Comparison of ENCODE assay signal across 19 mouse cellular contexts in genomic region chr6:50366319-50366718, GRCm38 (mm10).
DNase-seq lines count a peak whose midpoint lies in the region; ATAC-seq and TF ChIP-seq lines count a peak whose summit lies in the region.
"Had no signal": no experiment of that assay in that cellular context is flagged by ENCODE, and none has a peak within 500 bp of the region (broad histone marks: within the 10 kb centered on the region; RNA-seq: fewer than 3 reads in every experiment).

No protein-coding gene starts in this region.

- no peaks in the 10 kb centered on the region for H3K27me3 ChIP-seq in heart, embryonic 16.5 days (ENCODE audit: control insufficient read depth, insufficient read depth, low read length)
- no peaks in the 10 kb centered on the region for H3K27me3 ChIP-seq in kidney, embryonic 15.5 days
- H3K27me3 ChIP-seq: CH12.LX; embryonic facial prominence, embryonic 13.5 days; hindbrain, embryonic 13.5 days; liver, embryonic 12.5 days had no signal

- no peak for DNase-seq in gastrocnemius, adult 2 months
- no peak for DNase-seq in gastrocnemius, adult 18-20 months (ENCODE audit: low spot score)
- DNase-seq in heart, adult 8-10 months (ENCODE audit: low spot score): no peak
- peak; percentile 92 for DNase-seq in cerebellum, adult 11-12 months
- DNase-seq in cerebellum, postnatal 25 days: peak; percentile 86 to 89
- DNase-seq in thymus, postnatal 36 days: no peak
- DNase-seq: adrenal gland, adult 2 months; gastrocnemius, postnatal 36 days; kidney, adult 9 months; left cerebral cortex, postnatal 4 days; lung, embryonic 14.5 days; lung, postnatal 4 days had no signal

- 0 out of 2 replicates have a peak overlapping the region, but pooled peaks have one; percentile 28 for H3K9ac ChIP-seq in heart, embryonic 16.5 days (ENCODE audit: low read length)
- H3K9ac ChIP-seq in kidney, embryonic 15.5 days: no peak overlapping the region
- H3K9ac ChIP-seq: embryonic facial prominence, embryonic 13.5 days; hindbrain, embryonic 13.5 days; liver, embryonic 12.5 days; lung, embryonic 14.5 days had no signal

- no peak overlapping the region for H3K4me2 ChIP-seq in heart, embryonic 16.5 days (ENCODE audit: low read depth, low read length)
- H3K4me2 ChIP-seq in kidney, embryonic 15.5 days: no peak overlapping the region
- H3K4me2 ChIP-seq: embryonic facial prominence, embryonic 13.5 days; hindbrain, embryonic 13.5 days; liver, embryonic 12.5 days; lung, embryonic 14.5 days; midbrain, embryonic 11.5 days had no signal

- intact Hi-C loops in gastrocnemius, adult 2 months (cut with DNase I): no loop called here

- H3K36me3 ChIP-seq in heart, embryonic 16.5 days (ENCODE audit: control insufficient read depth, insufficient read depth): peaks cover 12% of the 10 kb centered on the region
- peaks cover 18% of the 10 kb centered on the region for H3K36me3 ChIP-seq in kidney, embryonic 15.5 days
- H3K36me3 ChIP-seq: hindbrain, embryonic 13.5 days; liver, embryonic 12.5 days had no signal

- no peak overlapping the region for H3K4me3 ChIP-seq in gastrocnemius, adult 2 months
- no peak overlapping the region for H3K4me3 ChIP-seq in heart, embryonic 16.5 days (ENCODE audit: low read length)
- H3K4me3 ChIP-seq in kidney, embryonic 15.5 days (replicated peaks): no peak overlapping the region
- H3K4me3 ChIP-seq: embryonic facial prominence, embryonic 13.5 days; hindbrain, embryonic 13.5 days; liver, embryonic 12.5 days had no signal

- TF ChIP-seq CTCF in gastrocnemius, adult 2 months (IDR thresholded peaks at IDR 0.05): no peak

- ATAC-seq in heart, embryonic 16.5 days (replicated peaks; ENCODE audit: extremely low read depth, insufficient read depth, low FRiP score): no peak
- no peak for ATAC-seq in kidney, embryonic 15.5 days (replicated peaks; ENCODE audit: low FRiP score)
- ATAC-seq: liver, embryonic 12.5 days had no signal

- H3K4me1 ChIP-seq in heart, embryonic 16.5 days (ENCODE audit: control insufficient read depth, insufficient read depth, low read length): peaks cover 28% of the 10 kb centered on the region
- H3K4me1 ChIP-seq in kidney, embryonic 15.5 days: 0 out of 2 replicates have a peak, but pooled peaks cover 5% of the 10 kb centered on the region

- no peaks in the 10 kb centered on the region for H3K9me3 ChIP-seq in heart, embryonic 16.5 days (replicated peaks; ENCODE audit: control insufficient read depth, low read length)
- no peaks in the 10 kb centered on the region for H3K9me3 ChIP-seq in kidney, embryonic 15.5 days (replicated peaks)
- H3K9me3 ChIP-seq: embryonic facial prominence, embryonic 13.5 days; hindbrain, embryonic 13.5 days; liver, embryonic 12.5 days had no signal

- H3K27ac ChIP-seq in gastrocnemius, adult 2 months: peak overlapping the region; percentile 61
- peak overlapping the region; percentile 84 for H3K27ac ChIP-seq in heart, embryonic 16.5 days (ENCODE audit: low read length)
- no peak overlapping the region for H3K27ac ChIP-seq in kidney, embryonic 15.5 days
- H3K27ac ChIP-seq: embryonic facial prominence, embryonic 13.5 days; hindbrain, embryonic 13.5 days; liver, embryonic 12.5 days had no signal

- 87% methylated on average over 7 of the region's 7 CpGs for WGBS in heart, embryonic 16.5 days
- 93% methylated on average over 7 of the region's 7 CpGs for WGBS in kidney, embryonic 15.5 days

Comparison
In these comparisons a context has a peak if more than half of its experiments do, and no peak if none do; other contexts are left out.
1. DNase-seq: peak in cerebellum, adult 11-12 months (single experiment) and cerebellum, postnatal 25 days (2 of 2); none in gastrocnemius, adult 2 months (single experiment), gastrocnemius, adult 18-20 months (single experiment), heart, adult 8-10 months (single experiment) and thymus, postnatal 36 days (0 of 2).